Mouse (Mus musculus) adrenal gland, postnatal 4 days (tissue): ENCODE measurements around the gene Hoxc13. TPM values are rescaled to one million over a fixed set of nuclear protein-coding genes. Genes with fewer than 3 reads are reported as not detected.

ENCODE experiments used
- DNase-seq, 2 experiments: peaks; one replicate each; pipeline ENCODE4 v3.0.0; 2021 to 2022; ENCODE audit warnings: low spot score in 2 of 2, mixed read lengths in 2 of 2
- long read RNA-seq, 2 experiments: library from polyadenylated mRNA; stranded (forward); transcript quantifications; one replicate each; pipeline ENCODE4 v2.0.0; 2021
- total RNA-seq, 2 experiments: library from RNA; stranded (reverse); gene quantifications; 2 replicates each; pipeline ENCODE4 v1.2.3; 2021

Gene Hoxc13
- total RNA-seq, result not detected
- long read RNA-seq, experiment 1, result 0 reads
- long read RNA-seq, experiment 2, result 0 reads

DNA sequence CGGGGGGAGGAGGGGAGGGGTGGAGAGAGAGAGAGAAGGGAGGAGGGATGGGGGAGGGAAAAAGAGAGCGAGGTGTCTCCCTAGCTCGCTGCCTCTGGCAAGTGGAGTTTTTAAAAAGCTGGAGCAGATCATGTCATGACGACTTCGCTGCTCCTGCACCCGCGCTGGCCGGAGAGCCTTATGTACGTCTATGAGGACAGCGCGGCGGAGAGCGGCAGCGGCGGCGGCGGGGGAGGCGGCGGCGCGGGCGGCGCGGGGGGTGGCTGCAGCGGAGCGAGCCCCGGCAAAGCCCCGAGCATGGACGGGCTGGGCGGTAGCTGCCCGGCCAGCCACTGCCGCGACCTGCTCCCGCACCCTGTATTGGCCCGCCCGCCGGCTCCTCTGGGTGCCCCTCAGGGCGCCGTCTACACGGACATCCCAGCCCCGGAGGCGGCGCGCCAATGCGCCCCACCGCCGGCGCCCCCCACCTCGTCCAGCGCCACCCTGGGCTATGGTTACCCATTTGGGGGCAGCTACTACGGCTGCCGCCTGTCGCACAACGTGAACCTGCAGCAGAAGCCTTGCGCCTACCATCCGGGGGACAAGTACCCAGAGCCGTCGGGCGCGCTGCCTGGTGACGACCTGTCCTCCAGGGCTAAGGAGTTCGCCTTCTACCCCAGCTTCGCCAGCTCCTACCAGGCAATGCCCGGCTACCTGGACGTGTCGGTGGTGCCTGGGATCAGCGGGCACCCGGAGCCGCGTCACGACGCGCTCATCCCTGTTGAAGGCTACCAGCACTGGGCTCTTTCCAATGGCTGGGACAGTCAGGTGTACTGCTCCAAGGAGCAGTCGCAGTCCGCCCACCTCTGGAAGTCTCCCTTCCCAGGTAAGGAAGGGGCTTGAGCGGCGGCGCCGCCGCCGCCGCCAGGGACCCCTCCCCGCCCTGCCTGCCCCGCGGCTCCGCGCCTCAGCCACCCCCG lies at the start of gene Hoxc13:
Hoxc13 (plus strand) TSS at position 51 of the 959 bp plus-strand sequence.
- DNase-seq, result no peak

DNA sequence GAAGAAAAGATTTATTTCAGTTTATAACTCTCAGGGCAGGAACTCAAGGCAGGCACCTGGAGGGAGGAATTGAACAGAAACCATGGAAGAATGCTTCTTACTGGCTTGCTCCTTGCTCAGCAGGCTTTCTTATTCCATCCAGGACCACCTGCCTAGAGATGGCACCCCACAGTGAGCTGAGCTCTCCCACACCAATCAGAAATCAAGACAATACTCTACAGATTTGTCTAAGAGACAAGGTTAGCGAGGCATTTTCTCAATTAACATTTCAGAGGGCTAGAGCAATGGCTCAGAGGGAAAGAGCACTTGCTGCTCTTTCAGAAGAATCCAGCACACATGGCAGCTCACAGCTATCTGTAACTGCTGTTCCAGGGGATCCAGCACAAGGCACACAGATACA lies 35.1 kb upstream of the Hoxc13 start:
- no peak for DNase-seq

DNA sequence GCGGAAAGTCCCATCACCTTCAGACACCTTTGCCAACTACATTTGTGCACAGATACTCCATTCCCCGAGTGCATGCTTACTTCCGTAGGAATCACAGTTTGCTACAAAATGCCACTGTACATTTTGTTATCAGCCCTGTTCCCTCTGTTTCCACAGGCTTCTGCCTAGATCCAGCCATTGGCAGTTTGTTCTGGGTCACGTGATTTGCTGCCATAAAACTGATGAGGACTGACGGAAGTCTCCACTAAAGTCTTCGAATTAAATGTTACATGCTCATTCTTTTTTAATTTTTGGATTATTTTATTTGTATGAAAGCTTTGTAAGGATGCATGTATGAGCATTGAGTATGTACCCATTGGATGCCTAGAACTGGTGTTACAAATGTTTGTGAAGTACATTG lies 25.8 kb upstream of the Hoxc13 start:
- DNase-seq, result no peak

DNA sequence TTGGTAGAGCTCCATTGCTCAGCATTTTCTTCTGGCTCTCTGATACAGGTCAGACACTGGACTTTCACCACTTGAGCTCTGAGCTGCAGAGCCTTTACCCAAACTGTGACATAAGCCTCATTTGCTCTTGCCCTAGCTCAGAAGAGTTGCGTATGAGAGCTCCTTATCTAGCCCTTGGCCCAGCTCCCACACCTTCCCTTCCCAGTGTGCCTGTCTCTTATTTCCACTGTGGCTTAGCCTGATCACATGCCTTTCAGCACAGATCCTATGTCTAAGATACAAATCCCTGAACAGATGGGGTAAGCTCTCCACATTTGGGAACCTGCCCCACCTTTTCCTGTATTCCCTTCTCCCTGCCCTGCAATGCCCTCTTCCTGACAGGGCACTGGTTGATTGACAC lies 16.0 kb upstream of the Hoxc13 start:
- DNase-seq, result no peak

DNA sequence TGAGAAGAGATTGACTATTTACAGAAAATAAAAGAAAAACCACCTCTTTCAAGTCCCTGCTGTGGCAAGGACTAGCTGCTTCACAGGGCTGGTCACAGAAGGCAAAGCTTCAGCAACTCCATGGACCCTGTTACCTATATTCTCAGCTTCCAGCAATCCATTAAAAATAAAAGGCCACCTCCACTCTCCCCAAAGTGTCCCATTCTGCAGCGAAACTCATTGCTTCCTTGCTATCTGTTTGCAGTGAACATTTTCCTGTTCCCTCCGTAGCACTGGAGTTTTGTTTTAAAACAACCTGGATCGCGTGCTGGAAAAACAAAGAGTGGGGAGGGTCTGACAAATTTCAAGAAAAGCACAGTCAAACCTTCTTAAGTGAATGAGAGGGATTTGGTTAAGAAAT lies 11.4 kb upstream of the Hoxc13 start:
- no peak for DNase-seq

DNA sequence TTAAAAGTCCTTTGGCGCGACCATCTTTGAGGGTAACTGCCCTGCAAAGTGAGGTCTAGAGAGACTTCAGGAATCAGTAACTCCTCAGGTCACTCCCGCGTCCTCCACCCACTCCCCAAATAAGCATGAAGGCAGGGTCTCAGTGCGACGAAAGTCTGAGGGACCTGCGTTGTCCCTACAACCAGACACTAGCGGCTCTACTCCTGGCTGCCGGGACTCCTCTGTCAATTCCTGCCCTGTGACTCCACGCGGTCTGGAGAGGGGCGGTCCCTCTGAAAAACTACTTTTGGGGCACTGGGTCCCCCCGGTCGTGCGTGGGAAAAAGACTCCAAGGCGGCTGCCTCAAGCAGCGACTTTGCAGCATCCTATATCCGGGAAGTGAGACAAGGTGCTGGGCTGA lies 10.9 kb upstream of the Hoxc13 start:
- no peak for DNase-seq

DNA sequence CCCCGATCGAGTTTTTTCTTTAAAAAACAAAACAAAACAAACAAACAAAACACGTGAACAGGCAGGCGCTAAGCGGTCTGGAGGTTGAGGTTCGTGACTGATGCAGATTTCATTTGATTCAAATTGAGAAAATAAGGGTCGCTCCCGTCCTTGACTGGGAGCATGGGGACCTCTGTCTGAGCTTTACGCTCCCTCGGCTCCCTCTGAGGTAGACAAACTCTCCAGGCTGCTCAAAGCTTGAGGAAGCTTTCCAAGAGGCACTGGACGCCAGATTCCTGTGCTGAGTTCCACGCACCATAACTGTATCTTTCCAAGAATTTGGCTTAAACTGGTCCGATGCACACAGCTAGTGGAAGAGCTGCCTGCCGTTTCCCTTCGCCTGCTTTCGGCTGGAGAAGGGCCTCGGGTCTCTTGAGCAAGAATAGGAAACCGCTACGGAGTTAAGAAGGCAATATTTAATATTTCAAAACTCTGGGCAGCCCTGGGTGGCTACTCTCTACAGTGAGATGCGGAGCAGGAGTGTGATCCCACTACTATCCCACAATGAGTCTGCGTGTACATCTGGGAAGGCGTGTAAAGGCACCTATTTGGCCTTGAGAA lies 10.3 kb upstream of the Hoxc13 start:
- no peak for DNase-seq

DNA sequence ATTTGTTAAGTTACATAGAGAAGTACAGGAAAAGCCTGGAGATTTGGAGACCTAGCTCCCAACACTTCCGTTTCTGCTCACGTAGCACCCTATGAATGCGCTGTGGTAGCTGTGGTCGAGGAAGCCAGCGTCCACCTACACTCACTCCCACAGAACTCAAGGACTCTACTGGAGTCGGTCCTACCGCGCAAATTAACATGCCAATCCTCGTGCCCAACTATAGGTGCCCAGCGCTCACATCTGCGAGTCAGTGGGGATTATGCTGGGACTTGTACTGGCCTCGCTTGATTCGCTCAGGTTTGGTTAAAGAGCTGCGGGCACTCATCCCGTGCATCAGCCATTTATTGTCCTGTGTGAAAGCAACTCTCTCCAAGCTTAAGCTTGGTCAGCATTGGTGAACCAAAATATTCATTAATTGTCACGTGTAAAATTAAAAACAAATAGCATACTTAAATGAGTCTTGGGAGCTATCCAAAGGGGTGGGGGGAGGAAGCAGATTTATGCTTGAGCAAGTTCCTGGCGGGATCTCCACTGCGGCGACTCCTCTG lies 7.8 kb upstream of the Hoxc13 start:
- DNase-seq, result no peak

DNA sequence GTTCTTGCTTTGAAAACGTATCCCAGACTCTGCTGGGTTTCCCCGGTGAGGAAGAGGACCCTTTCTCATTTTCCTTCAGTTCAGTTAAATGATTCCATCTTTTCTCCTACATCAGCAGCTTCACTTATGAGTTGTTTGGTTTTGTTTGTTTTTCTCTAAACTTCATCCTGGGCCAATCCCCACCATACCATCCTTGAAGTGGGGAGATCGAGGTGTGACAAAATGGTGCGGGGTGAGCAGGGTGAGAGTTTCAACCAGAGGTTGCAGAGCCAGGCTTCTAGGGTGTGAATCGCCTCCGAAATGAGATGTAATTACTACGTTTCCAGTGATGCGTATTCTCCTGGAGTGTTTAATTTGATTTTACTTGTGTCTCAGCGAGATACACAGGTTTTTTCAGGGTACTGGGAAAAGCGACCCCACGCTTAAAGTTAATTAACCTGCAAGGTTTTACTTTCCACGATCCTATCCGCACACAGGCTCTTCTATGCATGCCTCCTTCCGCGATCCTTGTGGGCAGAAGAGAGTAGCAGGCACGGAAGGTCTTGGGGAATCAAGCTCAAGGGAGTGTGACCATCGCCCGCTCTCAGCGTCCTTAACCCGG lies 2.8 kb upstream of the Hoxc13 start:
- DNase-seq, result no peak

DNA sequence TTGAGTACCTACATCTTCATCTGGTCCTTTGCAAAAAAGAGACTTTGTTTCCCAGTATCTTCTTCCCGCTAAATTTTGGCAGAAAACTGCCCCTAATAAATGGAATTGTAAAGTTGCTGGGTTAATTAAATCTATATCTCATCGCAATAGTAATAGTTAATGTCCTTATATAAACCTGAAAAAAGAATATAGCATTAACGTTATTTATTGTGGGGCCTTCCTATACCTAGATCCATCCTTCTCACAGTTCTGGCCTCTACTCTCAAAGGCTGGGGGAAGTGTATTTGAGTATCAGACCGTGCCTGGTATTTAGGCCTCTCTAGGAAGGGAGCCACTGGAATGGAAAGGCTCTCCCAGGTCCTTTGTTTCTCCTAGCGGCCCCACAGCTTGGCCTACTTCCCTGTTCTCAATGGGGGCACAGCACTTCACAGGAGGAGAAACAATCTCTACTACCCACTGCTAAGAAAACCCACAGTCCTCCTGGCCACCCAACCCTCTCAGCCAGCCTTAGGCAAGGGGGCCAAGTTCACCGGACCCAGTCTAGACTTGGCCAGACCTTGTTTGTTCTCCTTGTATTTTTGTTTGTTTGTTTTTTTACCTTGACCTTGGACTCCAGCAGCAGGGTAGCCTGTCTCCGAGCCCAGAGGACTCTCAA lies 2.2 kb upstream of the Hoxc13 start:
- no peak for DNase-seq

DNA sequence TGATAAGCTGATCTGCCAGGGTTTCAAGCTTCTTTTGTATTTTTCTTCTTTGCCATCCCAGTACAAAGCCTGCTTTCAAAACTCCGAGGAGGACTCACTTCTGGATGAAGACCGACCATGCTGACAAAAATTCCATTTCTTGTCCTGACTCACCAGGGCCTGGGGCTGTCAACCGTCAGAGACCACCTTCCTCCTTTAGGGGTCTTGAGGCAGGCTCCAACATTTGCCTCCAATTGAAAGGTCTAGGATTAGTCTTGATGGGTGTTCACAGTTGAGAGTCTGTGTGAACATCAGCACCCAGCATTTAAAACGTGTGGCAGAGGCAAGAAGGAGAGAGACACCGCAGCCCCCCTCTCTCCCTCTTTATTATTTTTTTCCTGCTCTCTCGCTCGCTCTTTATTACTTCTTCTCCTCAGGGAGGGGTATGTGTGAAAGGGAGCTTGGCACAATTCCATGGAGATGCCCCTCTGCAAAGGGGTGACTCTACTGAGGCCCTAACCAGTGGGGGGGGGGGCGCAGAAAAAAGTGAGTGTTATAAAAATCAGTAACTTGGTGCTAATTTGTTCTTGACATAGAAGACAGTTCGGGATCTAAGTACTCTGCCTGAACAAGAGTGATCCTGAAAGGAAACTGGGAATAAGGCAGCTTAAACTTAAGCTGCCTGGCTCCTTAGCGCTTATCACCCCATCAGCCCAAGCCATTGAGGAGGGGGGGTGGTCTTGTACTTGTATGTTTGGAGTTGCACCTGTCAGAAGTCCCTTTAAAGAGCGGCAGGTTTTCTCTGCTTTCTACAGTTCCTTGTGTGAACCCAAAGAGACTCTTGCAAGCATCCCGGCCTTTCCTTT lies 1.3 kb upstream of the Hoxc13 start:
- DNase-seq, result no peak

DNA sequence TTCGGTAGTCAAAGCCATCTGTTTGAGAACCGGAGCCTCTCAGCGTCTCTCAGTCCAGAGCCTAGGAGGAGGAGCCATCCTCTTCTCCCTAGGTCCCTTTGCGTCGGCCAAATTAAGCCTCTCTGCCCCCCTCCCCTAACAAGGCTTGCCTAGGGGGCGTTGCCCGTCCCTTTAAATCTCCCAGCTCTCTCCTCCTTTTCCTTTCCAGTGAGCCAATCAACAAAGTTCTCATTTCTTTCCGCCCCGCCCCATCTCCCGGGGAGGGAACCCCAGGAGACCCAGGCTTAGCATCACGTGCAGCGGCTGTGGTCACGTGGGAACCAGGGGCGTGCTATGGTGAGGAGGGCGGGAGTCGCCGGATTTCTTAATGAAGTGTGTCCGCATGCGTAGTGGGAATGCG lies 284 bp upstream of the Hoxc13 start:
- DNase-seq, result no peak

DNA sequence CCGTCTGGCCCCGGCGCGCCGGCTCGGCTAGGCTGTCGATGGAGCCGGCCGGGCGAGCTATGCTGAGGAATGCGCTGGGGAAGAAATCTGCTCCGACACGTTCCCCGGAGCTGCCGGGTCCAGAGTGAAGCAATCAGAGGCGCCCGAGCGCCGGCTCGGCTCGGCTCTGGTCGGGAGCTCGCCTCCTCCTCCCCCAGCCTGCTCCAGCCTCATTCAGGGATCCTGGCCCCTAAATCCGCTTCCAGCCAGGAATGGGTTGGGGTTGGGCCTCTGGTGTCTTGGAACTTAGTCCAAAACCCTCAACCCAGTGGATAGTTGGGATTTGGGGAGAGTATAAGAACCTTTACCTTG lies 1.1 kb downstream of the Hoxc13 start:
- no peak for DNase-seq

DNA sequence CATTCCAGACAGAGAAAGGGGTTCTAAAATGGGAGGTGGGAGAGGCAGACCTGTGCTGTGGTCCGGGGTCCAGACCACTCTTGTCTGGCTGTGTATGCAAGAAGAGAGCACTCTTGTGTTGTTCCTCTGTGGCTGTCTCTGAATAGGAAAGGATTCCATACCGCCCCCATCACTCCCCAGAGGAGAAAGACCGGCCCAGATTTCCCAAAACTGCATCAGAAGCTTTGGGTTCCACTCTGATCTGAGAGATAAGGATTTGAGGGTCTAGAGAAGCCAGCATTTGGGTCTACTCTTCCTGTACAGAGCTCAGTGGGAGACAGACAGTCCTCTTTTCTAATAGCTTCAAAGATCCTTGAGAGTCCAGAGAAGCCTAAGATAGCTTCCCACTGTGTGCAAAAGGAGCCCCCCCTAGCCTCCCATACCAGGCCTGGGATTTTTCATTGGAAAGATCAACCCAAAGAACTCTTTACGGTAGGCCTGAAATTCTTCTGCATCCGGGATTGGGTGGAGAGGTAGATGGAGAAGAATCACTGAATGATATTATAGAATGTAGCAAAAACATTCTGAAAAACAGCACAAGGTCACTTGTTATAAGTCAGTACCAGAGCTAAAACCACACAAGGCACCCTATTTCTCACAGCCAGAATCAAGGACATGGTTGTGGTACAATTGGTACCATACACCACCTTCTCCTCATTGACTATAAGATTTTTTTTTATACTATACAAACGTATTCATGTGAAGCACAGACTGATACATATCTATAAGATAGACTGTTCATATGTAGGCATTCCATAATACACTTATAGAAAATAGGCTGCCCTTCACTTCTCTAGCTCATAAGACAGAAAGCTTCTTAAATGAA lies 2.0 kb downstream of the Hoxc13 start:
- no peak for DNase-seq

DNA sequence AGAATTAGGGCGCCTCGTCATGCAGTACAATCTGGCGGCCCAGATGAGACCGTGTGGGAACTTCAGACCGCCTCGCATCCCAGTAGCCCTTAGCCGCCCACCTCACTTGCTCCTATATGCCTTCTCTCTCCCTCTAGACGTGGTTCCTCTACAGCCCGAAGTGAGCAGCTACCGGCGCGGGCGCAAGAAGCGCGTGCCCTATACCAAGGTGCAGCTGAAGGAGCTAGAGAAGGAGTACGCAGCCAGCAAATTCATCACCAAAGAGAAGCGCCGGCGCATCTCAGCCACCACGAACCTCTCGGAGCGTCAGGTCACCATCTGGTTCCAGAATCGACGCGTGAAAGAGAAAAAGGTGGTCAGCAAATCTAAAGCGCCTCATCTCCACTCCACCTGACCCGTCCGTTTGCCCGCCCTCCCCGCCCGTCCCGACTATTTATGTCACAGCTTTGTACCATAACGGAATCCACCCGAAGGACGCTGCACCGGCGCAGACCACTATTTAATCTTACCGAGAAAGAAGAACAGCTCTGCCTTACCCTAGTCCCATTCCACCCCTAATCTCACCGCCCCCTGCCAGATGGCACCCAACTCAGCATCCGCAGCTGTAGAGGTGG lies 6.2 kb downstream of the Hoxc13 start:
- no peak for DNase-seq

DNA sequence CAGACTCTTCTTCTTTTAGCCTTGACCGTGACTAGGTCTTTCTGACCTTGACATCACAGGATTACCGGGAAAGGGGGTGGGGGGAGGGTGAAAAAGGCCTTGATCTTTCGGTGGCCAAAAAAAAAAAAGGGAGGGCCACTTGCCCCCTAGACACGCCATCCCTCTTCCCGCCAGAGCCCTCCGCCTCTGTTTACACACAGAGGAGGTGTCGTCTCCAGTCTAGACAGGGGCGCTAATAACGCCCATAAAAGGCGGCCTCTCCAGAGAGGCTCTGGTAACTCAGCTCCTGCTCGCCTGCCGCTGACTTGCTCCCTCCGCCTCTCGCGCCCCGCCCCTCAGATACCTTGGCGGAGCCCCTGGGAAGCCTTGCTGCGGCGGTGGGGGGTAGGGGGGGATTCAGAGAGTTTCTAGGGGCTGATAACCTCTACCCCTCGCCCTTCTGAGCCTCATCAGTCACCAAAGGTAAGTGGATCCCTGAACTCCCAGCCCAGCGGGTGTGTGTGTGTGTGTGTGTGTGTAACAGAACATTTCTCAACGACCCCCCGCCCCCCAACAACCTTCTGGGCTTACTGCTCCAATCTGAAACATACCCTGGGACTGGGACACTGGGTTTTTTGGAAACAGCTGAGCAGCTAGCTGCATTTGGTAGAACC lies 10.9 kb downstream of the Hoxc13 start:
- no peak for DNase-seq

DNA sequence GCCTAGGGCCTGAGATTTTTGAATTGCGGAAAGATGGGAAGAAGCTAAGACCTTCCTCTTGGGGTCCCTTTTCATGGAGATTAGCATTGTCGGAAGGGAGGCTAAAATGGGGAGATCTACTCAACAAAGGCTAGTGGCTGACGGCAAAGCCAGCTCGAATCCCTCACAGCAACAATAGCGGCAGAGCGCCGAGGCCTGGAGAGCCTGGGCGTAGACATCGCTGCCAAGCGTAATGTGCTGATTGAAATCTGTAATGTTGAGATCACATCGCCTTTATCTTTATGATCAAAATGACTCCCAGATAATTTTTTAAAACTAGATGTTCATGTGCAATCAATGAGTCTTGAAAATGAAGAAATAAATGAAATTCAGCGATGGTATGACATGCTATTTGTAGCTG lies 13.5 kb downstream of the Hoxc13 start:
- DNase-seq, result no peak

DNA sequence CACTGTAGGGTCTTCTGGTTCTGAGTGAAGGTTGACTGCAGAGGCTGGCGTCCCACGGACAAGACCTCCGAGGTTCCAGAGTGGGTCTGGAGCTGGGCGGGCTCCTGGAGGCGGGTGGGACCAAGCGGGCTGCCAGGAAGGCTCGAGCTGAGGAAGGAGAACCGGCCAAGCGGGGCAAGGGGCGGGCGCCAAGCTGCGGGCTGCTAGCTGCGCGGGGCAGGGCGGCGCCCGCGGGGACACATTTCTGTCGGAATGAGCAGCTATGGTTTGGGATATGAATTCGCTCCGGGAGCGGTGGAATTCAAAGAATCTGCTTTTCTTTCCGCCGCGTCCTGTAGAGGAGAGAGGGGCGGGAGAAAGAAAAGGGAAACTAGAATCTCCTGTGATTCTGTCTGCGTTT lies 14.0 kb downstream of the Hoxc13 start:
- DNase-seq, result no peak
